Mouse (Mus musculus) brown adipose tissue, adult 24 weeks (tissue): ENCODE data around the gene Tnnc2. TPM values are rescaled to one million over a fixed set of nuclear protein-coding genes. Genes with fewer than 3 reads are reported as not detected.

Experiments used
- H3K27ac ChIP-seq: fragments of 200-500 bp; replicated peaks from 2 replicates; pipeline ENCODE4 v1.5.1; 2012; ENCODE audit warnings: low read depth, mild to moderate bottlenecking, low read length
- H3K4me1 ChIP-seq: fragments of 200-500 bp; 2 replicates; pipeline ENCODE4 v1.6.1; 2012; ENCODE audit warnings: low read length, mixed read lengths; ENCODE audit not compliant: control insufficient read depth, insufficient read depth, insufficient read length
- H3K4me3 ChIP-seq: fragments of 200-500 bp; 2 replicates; pipeline ENCODE4 v1.5.1; 2012; ENCODE audit warnings: low read depth, mild to moderate bottlenecking, low read length, moderate library complexity; ENCODE audit not compliant: insufficient read depth
- polyA plus RNA-seq: library from polyadenylated mRNA; stranded (reverse); fragments of >200 nt; gene quantifications from 2 replicates; pipeline ENCODE4 v1.2.4, GENCODE M21; 2012; ENCODE audit not compliant: missing spikeins, insufficient read depth, insufficient read length

Tnnc2 gene
- polyA plus RNA-seq, 1 experiment: 204 TPM

- Histone ChIP-seq H3K4me3 (no peak overlapping the region), H3K27ac (no peak overlapping the region), H3K4me1 (peaks cover 4% of the 10 kb centered on the region; the same call in 1 of the 2 replicates)
These were observed 31.6 kb downstream of the Tnnc2 start for GRCm38 (mm10) chr2:164748191-164748590.

- Histone ChIP-seq H3K27ac (no peak overlapping the region), H3K4me3 (peak overlapping the region; percentile 95), H3K4me1 (peaks cover 4% of the 10 kb centered on the region; the same call in 1 of the 2 replicates)
These were observed 33.1 kb downstream of the Tnnc2 start for GRCm38 (mm10) chr2:164746693-164747092.

GRCm38 (mm10) chr2:164745843-164746479, 33.8 kb downstream of the Tnnc2 start, which contains the start of the genes Wfdc3 and Dnttip1:
Gene Wfdc3 (minus strand): TSS chr2:164745931.
Gene Dnttip1 (plus strand): TSS chr2:164745983.
- Histone ChIP-seq H3K4me3 (peak within 1 kb of the TSS; percentile 95), H3K27ac (peak within 1 kb of the TSS; percentile 61; the same call in 1 of the 2 replicates), H3K4me1 (peaks cover 4% of the 10 kb centered on the region; the same call in 1 of the 2 replicates)

DNA sequence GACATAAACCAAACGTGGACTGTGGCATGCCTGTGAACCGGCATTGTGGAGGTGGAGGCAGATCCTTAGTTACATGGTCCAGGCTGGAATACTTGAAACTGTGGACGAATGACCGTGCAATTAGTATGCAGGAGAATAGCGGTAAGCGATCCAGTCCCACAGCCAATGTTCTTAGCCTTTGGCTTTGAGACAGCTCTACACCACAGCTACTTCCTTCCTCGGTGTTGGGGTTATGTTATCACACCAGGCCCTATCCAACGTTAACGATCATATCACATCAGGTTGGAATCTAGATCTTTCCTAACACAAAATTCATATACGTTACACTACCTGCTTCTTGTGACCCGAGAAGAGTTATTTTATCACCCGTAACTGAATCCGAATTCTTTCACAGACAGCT, 34.8 kb downstream of the Tnnc2 start:
- peak overlapping the region; percentile 95 for H3K4me3 ChIP-seq
- H3K27ac ChIP-seq: no peak overlapping the region

GRCm38 (mm10) chr2:164739876-164740275, 39.9 kb downstream of the Tnnc2 start:
- H3K4me1 ChIP-seq: no peaks in the 10 kb centered on the region
- H3K4me3 ChIP-seq: no peak overlapping the region
- H3K27ac ChIP-seq: no peak overlapping the region

More for the DNA sequence above, 34.8 kb downstream of the Tnnc2 start:
- peaks cover 4% of the 10 kb centered on the region; the same call in 1 of the 2 replicates for H3K4me1 ChIP-seq

DNA sequence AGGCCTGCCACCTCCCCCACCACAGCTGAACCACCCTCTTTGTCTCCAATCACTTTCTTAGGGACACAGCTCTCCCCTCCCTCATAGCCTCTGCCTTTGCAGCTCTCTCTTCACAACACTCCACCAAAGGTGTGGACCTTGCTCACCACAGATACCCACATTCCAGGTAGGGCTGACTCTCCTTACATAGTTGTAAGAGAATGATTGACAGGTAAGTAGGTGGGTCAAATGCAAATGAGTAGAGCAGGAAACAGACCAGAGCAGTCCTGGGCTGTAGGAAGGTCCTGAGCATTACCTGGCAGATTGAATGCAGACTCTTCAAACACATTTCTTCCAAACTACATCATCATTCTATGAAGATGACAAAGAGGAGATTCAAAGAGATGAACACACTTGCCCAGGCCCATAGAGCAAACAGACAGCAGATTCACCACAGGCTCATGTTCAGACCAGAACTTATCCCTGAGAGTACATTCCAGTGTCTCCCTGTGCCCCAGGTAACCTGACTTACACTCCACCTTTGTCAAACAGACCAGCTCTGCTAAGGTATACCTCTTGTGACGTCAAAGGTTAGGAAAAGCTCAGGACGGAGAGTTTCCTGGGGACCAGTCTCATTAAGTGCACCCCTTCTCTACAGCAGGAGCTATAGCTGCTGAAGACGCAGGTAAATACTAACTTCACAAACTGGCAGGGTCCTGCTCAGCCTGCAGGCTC, 42.2 kb downstream of the Tnnc2 start:
- Histone ChIP-seq H3K27ac (no peak overlapping the region), H3K4me1 (no peaks in the 10 kb centered on the region), H3K4me3 (no peak overlapping the region)

GRCm38 (mm10) chr2:164735446-164735845, 44.3 kb downstream of the Tnnc2 start:
- Histone ChIP-seq H3K27ac (no peak overlapping the region), H3K4me1 (no peaks in the 10 kb centered on the region), H3K4me3 (no peak overlapping the region)

DNA sequence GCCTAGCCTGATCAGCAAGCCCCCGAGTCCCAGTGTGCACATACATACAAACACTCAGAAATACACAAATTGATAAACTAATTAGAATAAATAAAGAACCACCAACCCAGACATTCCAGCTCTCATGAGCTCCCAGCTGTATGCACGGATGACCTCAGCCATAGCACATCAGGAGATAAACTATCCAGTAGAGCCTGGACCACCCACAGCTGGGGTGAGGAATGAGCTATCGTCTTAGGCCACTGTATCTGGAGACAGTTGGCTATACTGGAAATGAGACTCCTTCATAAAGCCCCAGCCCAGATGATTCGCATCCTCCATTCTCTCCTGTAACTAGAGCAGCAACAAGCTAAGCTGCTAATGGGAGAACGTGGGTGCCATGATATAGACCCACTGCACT, 44.9 kb downstream of the Tnnc2 start:
- Histone ChIP-seq H3K4me3 (no peak overlapping the region), H3K27ac (no peak overlapping the region), H3K4me1 (no peaks in the 10 kb centered on the region)

DNA sequence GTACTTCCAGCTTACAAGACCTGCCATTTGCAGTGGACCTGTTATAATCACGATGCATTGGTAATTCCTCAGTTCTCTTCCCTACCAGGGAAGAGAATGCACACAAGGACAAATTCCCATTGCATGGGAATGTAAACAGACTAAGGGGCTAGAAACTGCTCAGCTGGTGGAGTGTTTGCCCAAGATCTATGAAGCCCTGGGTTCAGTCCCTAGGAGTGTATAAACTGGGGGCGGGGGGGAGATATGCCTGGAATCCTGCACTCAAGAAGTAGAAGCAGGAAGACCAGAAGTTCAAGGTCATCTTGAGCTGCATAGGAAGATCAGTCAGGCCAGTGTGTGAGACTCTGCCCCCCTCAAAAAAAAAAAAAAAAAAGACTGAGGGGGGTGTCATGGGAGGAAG, 46.5 kb downstream of the Tnnc2 start:
- H3K27ac ChIP-seq: no peak overlapping the region
- H3K4me3 ChIP-seq: no peak overlapping the region
- H3K4me1 ChIP-seq: no peaks in the 10 kb centered on the region

- no peaks in the 10 kb centered on the region for H3K4me1 ChIP-seq
- no peak overlapping the region for H3K27ac ChIP-seq
- no peak overlapping the region for H3K4me3 ChIP-seq
These were observed 48.0 kb downstream of the Tnnc2 start for GRCm38 (mm10) chr2:164731719-164732118.

Other genes starting within 250 kb of the Tnnc2 start
- gene Wfdc2, start 217.6 kb downstream of the Tnnc2 start, polyA plus RNA-seq: not detected in 2 replicates
- gene Spint3, start 206.5 kb downstream of the Tnnc2 start, polyA plus RNA-seq: not detected in 2 replicates
- not detected in 2 replicates for gene Wfdc6a, start 194.5 kb downstream of the Tnnc2 start, polyA plus RNA-seq
- gene Eppin, start 186.4 kb downstream of the Tnnc2 start, polyA plus RNA-seq: not detected in 2 replicates
- not detected in 2 replicates for gene Wfdc6b, start 166.4 kb downstream of the Tnnc2 start, polyA plus RNA-seq
- not detected in 2 replicates for gene Wfdc8, start 166.3 kb downstream of the Tnnc2 start, polyA plus RNA-seq
- not detected in 2 replicates for gene Wfdc16, start 141.2 kb downstream of the Tnnc2 start, polyA plus RNA-seq
- gene Wfdc10, start 123.9 kb downstream of the Tnnc2 start, polyA plus RNA-seq: not detected in 2 replicates
- gene Wfdc9, start 123.4 kb downstream of the Tnnc2 start, polyA plus RNA-seq: not detected in 2 replicates
- not detected in 2 replicates for gene Wfdc11, start 105.9 kb downstream of the Tnnc2 start, polyA plus RNA-seq
- not detected in 2 replicates for gene Wfdc13, start 94.9 kb downstream of the Tnnc2 start, polyA plus RNA-seq
- not detected in 2 replicates for gene Spint4, start 81.5 kb downstream of the Tnnc2 start, polyA plus RNA-seq
- gene Spint5, start 64.7 kb downstream of the Tnnc2 start, polyA plus RNA-seq: not detected in 2 replicates
- not detected in 2 replicates for gene Wfdc3, start 34.0 kb downstream of the Tnnc2 start, polyA plus RNA-seq
- gene Dnttip1, start 34.0 kb downstream of the Tnnc2 start, polyA plus RNA-seq: 12.7 and 16.6 TPM in 2 replicates
- gene Ube2c, start 10.1 kb downstream of the Tnnc2 start, polyA plus RNA-seq: 1.4 and 3.8 TPM in 2 replicates
- 28.2 and 36.8 TPM in 2 replicates for gene Snx21, start 5.9 kb upstream of the Tnnc2 start, polyA plus RNA-seq
- gene Acot8, start 24.9 kb upstream of the Tnnc2 start, polyA plus RNA-seq: 15.5 and 16.3 TPM in 2 replicates
- gene Zswim3, start 25.1 kb upstream of the Tnnc2 start, polyA plus RNA-seq: 1.5 and 3.6 TPM in 2 replicates
- 4.1 and 5.3 TPM in 2 replicates for gene Zswim1, start 42.7 kb upstream of the Tnnc2 start, polyA plus RNA-seq
- not detected in 2 replicates for gene Spata25, start 48.6 kb upstream of the Tnnc2 start, polyA plus RNA-seq
- 44.9 and 55.0 TPM in 2 replicates for gene Ctsa, start 52.9 kb upstream of the Tnnc2 start, polyA plus RNA-seq
- 1.1 and 4.1 TPM in 2 replicates for gene Neurl2, start 53.5 kb upstream of the Tnnc2 start, polyA plus RNA-seq
- 59.0 and 82.5 TPM in 2 replicates for gene Pltp, start 77.7 kb upstream of the Tnnc2 start, polyA plus RNA-seq
- gene Pcif1, start 99.3 kb upstream of the Tnnc2 start, polyA plus RNA-seq: 21.6 and 25.6 TPM in 2 replicates
- gene Zfp335, start 131.8 kb upstream of the Tnnc2 start, polyA plus RNA-seq: 6.2 and 6.9 TPM in 2 replicates
- 5.8 and 6.9 TPM in 2 replicates for gene Mmp9, start 160.8 kb upstream of the Tnnc2 start, polyA plus RNA-seq
- 1.2 and 1.3 TPM in 2 replicates for gene Slc12a5, start 180.8 kb upstream of the Tnnc2 start, polyA plus RNA-seq